Mouse (Mus musculus): ENCODE data around the gene Apoc2.

Gene Apoc2

DNA sequence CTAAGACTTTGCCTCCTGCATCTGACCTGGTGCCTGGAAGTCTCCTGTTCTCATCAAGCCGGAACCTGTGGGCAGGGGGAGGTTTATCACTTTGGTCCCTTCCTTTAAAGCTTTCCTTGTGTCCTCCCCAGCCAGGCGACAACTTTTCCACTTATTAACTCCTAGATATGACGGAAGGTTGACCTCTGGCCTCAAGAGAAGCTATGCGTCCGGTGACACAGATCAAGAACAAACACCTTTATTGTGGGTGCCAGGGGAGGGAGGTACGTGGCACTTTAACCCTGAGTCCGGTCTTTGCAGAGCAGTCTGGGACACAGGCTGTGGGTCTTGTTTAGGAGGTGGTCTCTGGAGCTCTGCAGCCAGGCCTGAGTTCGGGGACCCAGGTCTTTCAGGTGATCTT, at the start of gene Apoc2:
Gene Apoc2, minus strand, starts transcription at position 70 of the 400 bp plus-strand sequence.
- DNase-seq: no peak

DNA sequence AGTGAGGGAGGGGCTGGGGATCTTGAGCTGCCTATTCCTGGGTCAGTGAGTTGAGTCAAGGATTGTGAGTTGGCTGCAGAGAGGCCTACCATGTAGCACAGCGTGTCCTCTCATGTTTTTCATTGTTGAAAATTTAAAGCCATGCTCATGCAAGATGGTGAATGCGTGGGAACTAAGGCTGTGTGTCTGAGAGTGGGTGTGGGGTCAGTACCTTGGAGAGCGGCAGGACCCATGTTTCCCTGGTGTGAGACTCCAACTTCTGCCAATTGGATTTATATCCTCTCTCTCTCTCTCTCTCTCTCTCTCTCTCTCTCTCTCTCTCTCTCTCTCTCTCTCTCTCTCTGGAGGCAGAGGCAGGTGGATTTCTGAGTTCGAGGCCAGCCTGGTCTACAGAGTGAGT, 48.8 kb upstream of the Apoc2 start:
- DNase-seq: peak; percentile 34

DNA sequence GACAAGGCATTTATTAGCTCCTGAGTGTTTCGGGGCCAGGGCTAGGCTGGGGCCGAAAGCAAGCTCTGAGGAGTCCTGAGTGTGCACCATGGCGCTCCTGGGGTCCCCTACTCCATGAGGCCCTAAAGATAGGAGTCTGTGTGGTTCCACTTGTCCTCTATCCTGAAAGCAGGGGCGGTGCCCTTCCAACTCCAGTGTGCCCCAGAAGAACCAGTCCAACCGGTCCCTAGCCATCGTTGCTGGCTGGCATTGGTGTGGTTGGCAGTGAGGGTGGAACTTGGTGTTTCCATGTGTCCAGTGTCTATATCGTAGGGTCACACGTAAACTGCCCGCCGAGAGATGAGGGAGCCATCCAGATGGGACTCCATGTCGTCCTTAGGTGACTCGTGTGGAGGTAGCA, 46.4 kb upstream of the Apoc2 start:
- DNase-seq: no peak

DNA sequence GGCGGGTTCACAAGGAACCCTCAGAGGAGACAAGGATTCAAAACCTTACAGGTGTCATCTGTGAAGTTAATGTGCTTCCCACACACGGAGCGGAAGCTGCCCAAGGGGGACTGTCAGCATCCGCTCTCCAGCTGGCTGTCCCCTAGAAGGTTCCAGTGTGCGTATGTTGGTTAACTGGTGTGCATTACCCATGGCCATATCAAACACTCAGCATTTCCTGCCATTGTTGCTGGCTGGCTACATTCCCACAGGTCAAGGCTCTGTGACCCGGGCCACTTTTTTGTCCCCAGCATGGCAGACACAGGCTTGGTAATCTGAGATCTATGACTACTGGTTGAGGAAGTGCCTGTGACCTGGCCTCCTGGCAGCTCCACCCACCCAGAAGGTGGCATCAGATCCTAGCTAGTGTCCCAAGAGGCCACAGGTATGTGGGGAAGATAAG, 45.0 kb upstream of the Apoc2 start:
- DNase-seq: no peak

DNA sequence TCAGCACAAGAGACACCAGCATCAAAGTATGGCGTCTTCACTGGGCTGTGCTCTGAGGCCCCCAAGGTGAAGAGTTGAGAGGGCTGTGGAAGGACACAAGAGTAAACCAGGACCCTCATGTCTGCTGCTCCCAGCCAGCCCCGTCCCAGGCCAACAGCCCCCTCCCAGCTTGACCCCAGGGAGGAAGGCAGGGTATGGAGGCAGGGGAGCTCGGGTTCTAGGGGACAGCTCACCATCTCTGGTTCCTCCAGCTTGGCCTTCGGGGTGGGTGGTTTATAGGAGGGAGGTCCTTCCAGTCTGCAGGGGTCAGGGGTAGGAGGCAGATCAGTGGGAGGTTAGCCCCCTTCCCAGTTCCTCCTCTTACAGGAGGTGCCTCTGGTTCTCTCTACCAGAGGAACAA, 41.5 kb upstream of the Apoc2 start:
- no peak for DNase-seq

DNA sequence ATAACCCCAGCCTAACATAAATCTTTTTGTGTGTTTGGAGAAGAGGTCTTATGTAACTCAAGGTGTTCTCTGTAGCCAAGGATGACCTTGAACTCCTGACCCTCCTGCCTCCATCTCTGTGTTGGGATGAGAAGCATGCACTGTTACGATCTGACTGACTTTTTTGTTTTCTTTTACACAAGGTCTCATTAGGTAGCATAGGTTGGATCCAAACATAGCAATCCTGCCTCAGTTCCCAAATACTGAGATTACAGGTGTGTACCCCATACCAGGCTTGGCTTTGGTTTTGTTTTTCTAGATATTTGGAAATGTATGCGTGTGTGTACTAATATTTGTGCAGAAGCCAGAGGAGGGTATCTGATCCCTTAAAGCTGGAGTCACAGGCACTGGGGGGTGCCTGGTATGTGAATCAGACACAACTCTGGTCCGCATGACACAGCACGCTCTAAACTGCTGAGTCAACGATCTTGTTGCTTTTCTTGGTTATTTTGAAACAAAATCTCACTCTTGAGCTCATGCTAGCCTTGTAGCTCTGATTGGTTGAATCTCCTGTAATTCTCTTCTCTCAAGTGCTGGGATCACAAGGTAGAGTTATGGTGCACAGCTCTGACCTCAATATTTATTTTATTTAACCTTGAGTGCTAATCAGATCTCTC, 40.7 kb upstream of the Apoc2 start:
- no peak for DNase-seq

DNA sequence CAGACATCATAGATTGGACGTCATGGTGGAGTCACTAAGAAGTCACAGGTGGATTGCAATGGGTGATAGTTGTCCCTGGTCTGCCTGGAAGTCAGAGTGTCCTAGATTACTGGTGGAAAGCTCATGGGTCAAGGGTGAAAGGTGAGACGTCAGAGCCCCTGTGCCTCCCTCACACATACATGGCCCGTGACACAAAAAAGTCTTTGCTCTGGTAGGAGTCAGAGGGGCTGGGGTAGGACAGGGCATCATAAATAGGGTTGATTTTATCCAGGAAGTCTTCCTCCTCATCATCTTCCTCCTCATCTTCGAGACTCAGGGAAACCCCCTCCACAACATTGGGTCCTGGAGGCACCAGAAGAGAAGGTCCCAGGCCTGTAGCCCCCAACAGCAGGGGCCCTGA, 39.6 kb upstream of the Apoc2 start:
- DNase-seq: no peak

DNA sequence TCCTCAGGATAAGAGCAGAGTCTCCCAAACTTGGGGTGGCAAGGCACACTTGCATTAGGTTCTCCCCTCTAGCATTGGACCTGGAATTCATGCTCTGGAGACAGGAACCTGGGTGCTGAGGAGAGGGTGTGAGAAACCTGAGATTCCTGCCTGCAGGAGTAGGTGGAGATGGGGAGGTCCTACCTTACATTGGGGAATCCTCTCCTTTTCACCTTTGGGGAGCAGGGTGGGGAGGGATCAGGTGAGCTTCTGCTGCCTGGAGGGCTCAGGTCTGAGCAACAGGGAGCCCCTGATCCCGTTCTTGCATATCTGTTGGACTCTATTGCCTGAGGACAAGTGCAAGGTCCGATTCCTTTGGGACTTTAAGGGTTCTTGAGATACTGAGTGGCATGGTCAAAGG, 39.1 kb upstream of the Apoc2 start:
- DNase-seq: no peak

DNA sequence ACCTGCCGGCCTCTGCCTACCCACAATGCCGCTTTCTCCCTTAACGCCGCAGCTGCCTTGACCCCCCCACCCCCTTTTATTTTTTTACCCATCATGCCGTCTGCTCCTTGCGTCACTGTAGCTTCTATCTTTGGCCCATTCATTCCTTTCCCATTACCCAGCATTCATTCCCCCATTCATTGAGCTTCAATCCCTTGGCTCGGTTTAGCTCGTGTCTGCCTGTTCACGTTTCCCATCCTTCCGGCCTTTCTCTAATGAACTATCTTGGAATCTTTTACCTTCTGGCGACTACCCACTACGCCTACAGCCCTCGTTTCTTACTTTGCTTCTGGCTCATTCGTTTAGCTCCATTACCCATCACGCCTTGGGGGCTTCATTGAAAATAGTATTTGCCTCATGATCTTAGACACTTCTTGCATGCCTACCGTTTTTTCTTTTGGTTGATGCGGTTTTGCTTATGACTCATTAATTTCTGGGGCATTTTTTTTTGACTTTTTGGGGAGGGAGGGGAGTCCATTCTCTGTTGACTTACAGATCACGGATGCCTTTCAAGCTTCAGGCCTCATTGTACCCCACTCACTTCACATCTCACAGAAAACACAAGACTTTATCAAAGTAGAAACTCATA, 38.4 kb upstream of the Apoc2 start:
- no peak for DNase-seq

DNA sequence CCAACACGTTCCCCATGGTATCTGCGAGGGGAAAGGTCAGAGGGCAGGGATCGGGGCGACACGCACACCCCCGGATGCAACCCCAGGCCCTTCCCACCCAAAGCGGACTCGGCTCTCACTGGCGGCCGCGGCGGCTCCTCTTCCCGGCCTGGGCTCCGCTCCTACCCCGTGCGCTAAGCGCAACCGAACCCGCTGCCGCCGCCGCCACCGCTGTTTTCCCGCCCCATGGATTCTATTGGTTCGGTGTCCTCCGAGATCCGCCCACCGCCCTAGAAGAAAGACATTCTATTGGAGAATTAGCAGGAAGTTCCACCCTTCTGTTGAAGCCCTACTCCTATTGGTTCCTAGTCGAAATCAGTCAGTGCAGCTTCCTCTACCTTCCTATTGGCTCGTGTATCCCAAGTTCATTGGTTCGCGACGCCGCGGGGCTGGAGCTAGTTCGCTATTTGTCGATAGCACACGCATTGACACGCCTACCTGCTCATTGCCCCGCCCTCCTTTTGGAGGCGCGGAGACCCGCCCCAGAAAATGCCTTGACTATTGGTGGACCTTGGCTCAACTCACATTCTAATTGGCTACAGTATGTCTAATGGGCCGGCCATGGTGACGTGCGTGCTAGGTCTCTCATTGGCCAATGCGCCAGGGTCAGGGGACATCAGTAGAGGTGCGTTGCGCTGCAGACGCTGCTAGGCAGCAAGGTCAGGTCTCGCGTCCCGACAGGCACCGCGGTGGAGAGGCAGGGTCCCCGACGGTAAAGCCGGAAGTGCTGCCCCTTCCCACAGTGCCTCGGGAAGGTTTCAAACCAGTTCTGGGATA, 37.7 kb upstream of the Apoc2 start, which contains the start of gene Tomm40:
Gene Tomm40, minus strand, starts transcription at position 200 of the 816 bp plus-strand sequence.
- DNase-seq: peak; percentile 98

DNA sequence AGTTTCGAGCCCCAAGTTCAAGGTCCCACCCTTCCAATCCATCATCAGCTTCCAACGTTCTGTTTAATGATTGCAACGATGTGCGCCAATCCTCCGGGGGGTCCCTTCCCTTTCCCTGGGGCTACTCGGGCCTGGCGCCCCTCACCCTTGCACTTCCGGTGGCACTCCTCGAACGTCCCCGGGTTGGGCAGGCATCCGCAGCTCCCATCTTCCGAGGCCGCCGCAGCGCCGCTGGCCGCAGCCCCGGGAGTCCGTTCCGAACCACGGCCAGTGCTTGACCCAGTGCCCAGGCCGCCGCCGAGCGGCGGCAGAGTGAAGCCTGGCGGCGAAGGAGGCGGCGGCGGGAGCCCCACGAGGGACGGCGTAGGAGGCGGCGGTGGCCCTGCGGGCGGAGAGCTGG, 37.1 kb upstream of the Apoc2 start:
- DNase-seq: no peak

DNA sequence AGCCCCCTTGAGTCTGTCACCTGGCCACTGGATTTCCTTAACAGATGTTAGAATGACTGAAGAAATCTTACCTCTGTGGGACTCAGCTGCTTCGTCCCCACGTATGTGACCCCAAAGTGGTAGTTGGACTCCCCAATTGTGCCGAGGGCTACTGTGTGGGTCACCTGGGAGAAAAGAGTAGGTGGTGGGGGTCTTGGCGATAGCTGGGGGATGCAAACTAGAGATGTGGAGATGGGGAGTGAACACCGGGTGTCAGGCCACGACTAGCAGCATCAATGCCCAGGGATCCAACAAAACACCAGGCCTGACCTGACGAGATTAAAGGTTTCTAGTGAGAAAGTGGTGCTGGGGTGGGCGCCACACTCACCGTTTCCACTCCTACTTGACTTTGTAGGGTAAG, 35.9 kb upstream of the Apoc2 start:
- no peak for DNase-seq

DNA sequence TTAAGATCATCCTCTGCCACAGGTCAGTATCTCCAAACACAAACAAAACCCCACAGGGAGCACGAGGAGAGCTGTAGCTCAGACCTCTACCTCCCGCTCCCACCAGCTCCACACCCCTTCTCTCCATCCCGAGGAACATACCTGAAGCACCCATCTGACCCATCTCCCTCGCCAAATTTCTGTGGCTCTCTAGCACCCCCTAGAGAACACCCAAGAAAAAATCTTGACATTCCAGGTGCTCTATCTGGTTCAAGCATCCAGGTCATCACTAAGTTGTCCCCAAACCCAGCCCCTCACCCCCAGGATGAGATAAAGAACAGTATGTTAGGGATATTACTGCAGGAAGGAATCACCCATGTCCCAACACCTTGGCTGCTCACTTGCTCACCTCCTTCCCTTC, 35.5 kb upstream of the Apoc2 start:
- peak; percentile 47 for DNase-seq

DNA sequence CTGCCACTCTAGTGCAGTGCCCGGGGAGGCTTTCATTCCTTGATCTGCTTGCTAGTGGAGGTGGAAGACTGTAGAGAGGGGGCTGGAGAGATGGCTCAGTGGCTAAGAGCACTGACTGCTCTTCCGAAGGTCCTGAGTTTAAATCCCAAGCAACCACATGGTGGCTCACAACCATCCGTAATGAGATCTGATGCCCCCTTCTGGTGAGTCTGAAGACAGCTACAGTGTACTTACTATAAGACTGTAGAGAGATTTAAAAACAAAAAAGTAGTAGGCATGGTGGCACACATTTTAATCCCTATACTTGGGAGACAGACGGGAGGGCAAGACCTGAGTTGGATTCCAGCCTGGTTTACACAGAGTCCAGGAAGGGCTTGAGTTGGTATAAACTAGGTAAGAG, 34.7 kb upstream of the Apoc2 start:
- no peak for DNase-seq

DNA sequence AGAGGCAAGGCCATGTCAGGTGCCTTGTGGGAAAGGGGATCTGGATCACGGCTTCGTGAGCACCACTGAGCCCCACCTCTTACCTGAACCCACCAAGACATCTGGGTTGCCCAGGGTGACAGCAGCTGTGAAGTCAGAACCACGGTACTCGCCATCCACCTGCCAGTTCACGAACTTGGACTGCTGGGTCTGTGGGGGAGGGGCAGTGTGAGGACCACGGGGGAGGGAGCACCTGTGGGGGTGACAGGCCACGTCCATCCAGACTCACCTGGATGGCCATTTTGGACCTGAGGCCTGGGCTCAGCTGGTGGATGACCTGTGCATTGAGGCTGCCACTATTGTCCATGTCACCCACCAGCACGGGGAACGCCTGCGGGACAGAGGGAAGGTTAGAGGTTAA, 32.9 kb upstream of the Apoc2 start:
- DNase-seq: no peak

DNA sequence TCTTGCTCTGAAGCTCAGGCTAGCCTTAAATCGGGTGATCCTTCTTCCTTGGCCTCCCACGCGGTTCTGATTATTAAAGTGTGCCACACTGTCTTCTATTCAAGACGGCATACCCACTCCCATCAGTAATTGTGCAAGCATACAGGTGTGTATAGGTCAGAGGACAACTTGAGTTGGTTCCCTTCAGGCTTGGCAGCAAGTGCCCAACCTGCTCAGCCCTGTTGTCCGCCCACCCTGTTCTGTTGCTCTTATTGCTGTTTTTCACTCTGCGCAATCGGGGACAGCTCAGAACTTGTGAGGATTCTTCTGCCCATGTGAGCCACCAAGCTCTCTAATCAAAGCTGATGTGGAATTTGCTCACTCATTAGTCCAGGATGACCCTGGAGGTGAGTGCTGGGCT, 27.5 kb upstream of the Apoc2 start:
- DNase-seq: no peak

DNA sequence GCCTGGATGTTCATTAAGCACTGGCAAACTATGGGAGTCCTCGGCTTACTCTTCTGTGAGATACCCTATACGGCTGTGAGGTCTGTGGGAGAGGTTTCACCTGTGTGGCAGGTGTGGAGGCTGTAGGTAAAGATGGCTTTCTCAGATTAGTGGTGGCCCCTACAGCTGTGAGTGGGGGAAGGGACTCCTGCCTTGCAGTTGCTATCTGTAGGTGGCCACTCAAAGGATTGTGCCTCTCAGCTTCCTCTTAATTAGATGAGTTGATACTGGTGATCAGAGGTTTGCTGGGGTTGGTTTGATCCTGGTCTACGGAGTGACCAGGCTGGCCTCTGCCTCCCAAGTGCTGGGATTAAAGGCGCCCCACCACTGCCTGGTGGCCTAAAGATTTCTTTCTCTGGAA, 26.7 kb upstream of the Apoc2 start:
- DNase-seq: no peak

DNA sequence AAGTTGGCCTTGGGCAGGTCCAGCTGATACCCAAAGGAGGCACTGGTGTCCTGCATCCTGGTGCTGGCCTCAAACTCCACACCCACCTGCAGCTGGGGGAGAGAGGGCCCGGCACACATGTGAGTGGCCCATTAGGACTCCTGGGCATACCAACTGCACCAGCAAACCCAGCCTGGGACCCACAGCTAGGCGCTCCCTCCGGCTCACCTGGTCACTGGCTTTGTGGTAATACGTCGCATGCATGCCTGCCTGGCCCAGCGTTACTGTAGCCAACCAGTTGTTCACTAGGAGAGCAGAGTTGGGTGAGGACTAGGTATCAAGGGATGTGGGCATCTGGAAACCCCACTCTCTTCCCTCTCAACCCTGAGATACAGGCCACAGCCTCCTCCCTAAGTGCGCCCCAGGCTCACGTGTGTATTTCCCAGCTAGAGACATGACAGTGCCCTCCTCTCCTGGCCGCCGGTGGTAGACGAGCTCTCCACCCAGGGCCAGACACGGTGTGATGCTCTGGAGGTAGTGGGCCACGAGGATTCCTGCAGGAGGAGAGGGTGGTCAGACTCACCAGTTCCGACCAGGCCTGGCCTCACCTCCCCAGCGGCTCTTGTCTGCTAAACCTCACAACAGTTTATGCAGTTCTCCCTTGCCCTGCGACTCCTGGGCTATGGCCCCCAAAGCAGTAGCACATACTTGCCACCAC, 25.3 kb upstream of the Apoc2 start:
- DNase-seq: no peak

DNA sequence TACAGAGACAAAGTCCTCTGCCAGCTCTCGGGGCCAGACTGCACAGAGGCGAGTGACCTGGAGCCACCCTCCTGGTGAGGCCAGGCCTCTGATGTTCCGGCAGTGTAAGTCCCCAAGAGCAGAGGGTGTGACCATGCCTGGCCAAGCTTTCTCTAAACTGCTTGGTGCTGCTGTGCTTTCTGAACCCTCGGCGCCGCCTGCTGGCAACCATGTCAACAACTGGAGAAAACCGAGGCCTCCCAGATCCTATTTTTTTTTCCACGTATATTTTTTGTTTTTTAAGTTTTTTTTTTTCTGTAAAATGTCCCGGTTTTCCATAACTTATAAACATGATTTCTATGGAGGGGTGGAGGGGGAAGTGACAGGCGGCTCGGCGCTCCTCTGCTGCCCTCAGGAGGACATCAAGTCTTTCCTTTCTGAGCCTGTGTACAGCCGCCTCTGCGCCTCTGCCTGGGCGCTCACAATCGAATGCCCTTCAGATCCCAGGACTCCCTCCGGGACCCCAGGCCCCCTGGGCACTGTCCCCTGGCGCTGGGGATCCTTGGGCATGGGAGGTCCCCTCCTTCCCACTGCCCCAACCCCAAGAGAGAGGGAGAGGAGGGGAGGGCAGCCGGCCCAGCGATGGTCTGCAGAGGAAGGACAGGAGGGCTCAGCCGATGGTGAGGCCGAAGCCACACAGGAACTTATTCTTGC, 23.5 kb upstream of the Apoc2 start:
- peak; percentile 80 for DNase-seq

DNA sequence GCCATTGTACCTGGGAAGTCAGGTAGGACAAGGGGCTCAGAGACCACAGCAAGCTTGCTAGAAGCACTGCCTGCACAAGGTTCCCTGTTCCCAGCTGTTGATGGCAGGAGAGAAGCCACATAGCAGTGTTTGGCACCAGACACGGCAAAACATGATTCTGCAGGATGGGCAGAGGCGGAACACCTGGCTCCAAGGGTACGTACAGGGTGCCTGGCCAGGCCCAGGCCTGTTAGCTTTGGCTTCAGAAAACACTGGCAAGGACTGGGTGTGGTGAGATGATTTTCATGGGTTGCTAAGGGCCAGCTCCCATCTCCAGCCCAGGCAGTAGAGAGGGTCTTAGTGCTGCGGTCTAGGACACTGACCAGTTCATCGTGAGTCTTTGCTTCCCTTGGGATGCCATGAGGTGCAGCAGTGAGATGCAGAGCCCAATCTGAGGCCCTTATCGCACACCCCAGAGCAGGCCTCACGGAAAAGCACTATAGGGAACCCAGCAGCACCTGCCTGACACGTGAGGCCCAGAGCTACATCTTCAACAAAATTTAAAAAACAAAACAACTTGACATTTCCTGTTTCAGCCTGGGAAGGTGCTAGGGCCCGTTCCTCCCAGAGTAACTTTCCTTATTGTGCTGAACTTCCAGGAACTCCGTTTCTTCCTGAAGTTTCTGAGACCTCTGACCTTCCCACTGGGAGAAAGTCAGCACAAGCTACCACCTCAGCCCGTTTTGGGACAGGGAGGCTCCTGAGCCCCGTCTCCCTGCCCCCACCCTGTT, 22.7 kb upstream of the Apoc2 start:
- peak; percentile 43 for DNase-seq

DNA sequence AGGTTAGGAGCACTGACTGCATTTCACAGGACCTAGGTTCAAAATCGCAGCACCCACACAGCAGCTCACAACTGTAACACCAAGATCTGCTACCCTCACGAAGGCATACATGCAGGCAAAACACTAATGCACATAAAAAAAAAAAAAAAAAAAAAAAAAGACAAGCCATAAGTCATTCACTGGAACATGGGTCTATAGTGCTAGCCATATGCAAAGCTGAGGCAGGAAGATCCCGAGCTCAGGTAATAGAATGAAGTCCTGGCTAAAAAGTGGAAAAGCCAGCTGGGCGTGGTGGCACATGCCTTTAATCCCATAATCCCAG, 22.0 kb upstream of the Apoc2 start:
- no peak for DNase-seq

Measured in thymus, postnatal 4 days (tissue).